In genomic region chr3:53324386-53324785, GRCm38 (mm10) we compare ENCODE assay signal across 20 mouse cellular contexts.
DNase-seq lines count a peak whose midpoint lies in the region; ATAC-seq and TF ChIP-seq lines count a peak whose summit lies in the region.
"Had no signal": no experiment of that assay in that cellular context is flagged by ENCODE, and none has a peak within 500 bp of the region (broad histone marks: within the 10 kb centered on the region; RNA-seq: fewer than 3 reads in every experiment).

No protein-coding gene starts in this region.

- 34% methylated on average over 13 of the region's 13 CpGs for WGBS in forebrain, postnatal 0 days
- 43% methylated on average over 13 of the region's 13 CpGs for WGBS in neural tube, embryonic 15.5 days

- no peaks in the 10 kb centered on the region for H3K36me3 ChIP-seq in forebrain, postnatal 0 days (ENCODE audit: insufficient read depth)
- no peaks in the 10 kb centered on the region for H3K36me3 ChIP-seq in neural tube, embryonic 15.5 days
- H3K36me3 ChIP-seq: embryonic facial prominence, embryonic 15.5 days; heart, embryonic 12.5 days; lung, embryonic 15.5 days had no signal

- peak overlapping the region; percentile 16; the same call in 1 of the 2 replicates for H3K4me2 ChIP-seq in forebrain, postnatal 0 days (ENCODE audit: low read depth)
- H3K4me2 ChIP-seq in neural tube, embryonic 15.5 days = peak overlapping the region; percentile 32
- H3K4me2 ChIP-seq: embryonic facial prominence, embryonic 15.5 days; heart, embryonic 12.5 days; liver, embryonic 11.5 days; lung, embryonic 15.5 days had no signal

- peaks cover 10% of the 10 kb centered on the region; the same call in 1 of the 2 replicates for H3K4me1 ChIP-seq in forebrain, postnatal 0 days (ENCODE audit: insufficient read depth)
- peaks cover 10% of the 10 kb centered on the region for H3K4me1 ChIP-seq in neural tube, embryonic 15.5 days
- H3K4me1 ChIP-seq: embryonic facial prominence, embryonic 15.5 days; lung, embryonic 15.5 days had no signal

- DNase-seq in embryo, embryonic 11 days = peak; percentile 25
- no peak for DNase-seq in embryo, embryonic 10 days (ENCODE audit: low spot score)
- DNase-seq in left cerebral cortex, postnatal 14 days (ENCODE audit: low spot score in 2 of 2) = peak; percentile 10 to 21
- no peak for DNase-seq in left cerebral cortex, postnatal 36 days (ENCODE audit: low spot score in 2 of 2)
- DNase-seq in forebrain, postnatal 0 days = peak; percentile 39
- no peak for DNase-seq in kidney, adult 11 months
- no peak for DNase-seq in layer of hippocampus, postnatal 14 days (ENCODE audit: low spot score in 2 of 2)
- DNase-seq: adrenal gland, postnatal 36 days; cerebellum, postnatal 36 days; gastrocnemius, postnatal 25 days; heart, postnatal 36 days; kidney, postnatal 10 days; layer of hippocampus, adult 9-11 months had no signal

- peak; percentile 47 for ATAC-seq in forebrain, postnatal 0 days
- ATAC-seq in neural tube, embryonic 15.5 days (ENCODE audit: low FRiP score) = no peak
- ATAC-seq: activated CD4-positive, CD25-positive, alpha-beta regulatory T cell, adult 4 months; intestine, postnatal 0 days had no signal

- H3K27me3 ChIP-seq in forebrain, postnatal 0 days (ENCODE audit: insufficient read depth, low read length) = no peaks in the 10 kb centered on the region
- H3K27me3 ChIP-seq in neural tube, embryonic 15.5 days (replicated peaks) = no peaks in the 10 kb centered on the region
- H3K27me3 ChIP-seq: embryonic facial prominence, embryonic 15.5 days; heart, embryonic 12.5 days; lung, embryonic 15.5 days had no signal

- H3K9ac ChIP-seq in forebrain, postnatal 0 days = no peak overlapping the region
- H3K9ac ChIP-seq in neural tube, embryonic 15.5 days (replicated peaks) = no peak overlapping the region
- H3K9ac ChIP-seq: embryonic facial prominence, embryonic 15.5 days; heart, embryonic 12.5 days; lung, embryonic 15.5 days had no signal

- H3K27ac ChIP-seq in forebrain, postnatal 0 days (ENCODE audit: low read depth, low read length) = no peak overlapping the region
- H3K27ac ChIP-seq in neural tube, embryonic 15.5 days (replicated peaks) = no peak overlapping the region
- H3K27ac ChIP-seq: embryonic facial prominence, embryonic 15.5 days; lung, embryonic 15.5 days had no signal

- intact Hi-C loops in left cerebral cortex, postnatal 14 days (cut with DNase I) = no loop called here
- intact Hi-C loops in left cerebral cortex, postnatal 36 days (cut with DNase I) = loop anchor here (5.0 kb wide), 1 partner anchor 282 kb away; the partner anchor contains the start of gene Lhfp

- TF ChIP-seq CTCF in forebrain, postnatal 0 days (IDR thresholded peaks at IDR 0.05; ENCODE audit: low read depth) = no peak

- no peak overlapping the region for H3K4me3 ChIP-seq in forebrain, postnatal 0 days (ENCODE audit: low read depth, low read length)
- H3K4me3 ChIP-seq in neural tube, embryonic 15.5 days (replicated peaks) = no peak overlapping the region
- H3K4me3 ChIP-seq: embryonic facial prominence, embryonic 15.5 days; heart, embryonic 12.5 days; lung, embryonic 15.5 days had no signal

- H3K9me3 ChIP-seq in forebrain, postnatal 0 days (ENCODE audit: low read length) = no peaks in the 10 kb centered on the region
- H3K9me3 ChIP-seq in neural tube, embryonic 15.5 days (replicated peaks) = no peaks in the 10 kb centered on the region
- H3K9me3 ChIP-seq: embryonic facial prominence, embryonic 15.5 days; heart, embryonic 12.5 days; lung, embryonic 15.5 days had no signal

Comparison
In these comparisons a context has a peak if more than half of its experiments do, and no peak if none do; other contexts are left out.
1. DNase-seq: peak in embryo, embryonic 11 days (single experiment), left cerebral cortex, postnatal 14 days (2 of 2) and forebrain, postnatal 0 days (single experiment); none in embryo, embryonic 10 days (single experiment), left cerebral cortex, postnatal 36 days (0 of 2), kidney, adult 11 months (single experiment) and layer of hippocampus, postnatal 14 days (0 of 2).